Mouse (Mus musculus): Measurements from ENCODE around the gene Irf2bp1. TPM values are rescaled to one million over a fixed set of nuclear protein-coding genes. Genes with fewer than 3 reads are reported as not detected.

The Irf2bp1 gene
- 38.3 and 39.8 TPM in 2 replicates for polyA plus RNA-seq (2012; rRNA removed)

GRCm38 (mm10) chr7:19003902-19004630, at the start of gene Irf2bp1:
Gene Irf2bp1, plus strand, starts transcription at chr7:19004044.

GRCm38 (mm10) chr7:18987100-18987499, 16.7 kb upstream of the Irf2bp1 start, which contains the start of gene Nanos2:
Gene Nanos2, plus strand, starts transcription at chr7:18987400.

GRCm38 (mm10) chr7:18990601-18991295, 13.1 kb upstream of the Irf2bp1 start, which contains the start of gene Mypop:
Gene Mypop, plus strand, starts transcription at chr7:18991245.

GRCm38 (mm10) chr7:19023357-19023814, 19.5 kb downstream of the Irf2bp1 start, which contains the start of gene Foxa3:
Gene Foxa3, minus strand, starts transcription at chr7:19023538.

GRCm38 (mm10) chr7:19024096-19024506, 20.3 kb downstream of the Irf2bp1 start, which contains the start of gene Sympk:
Gene Sympk, plus strand, starts transcription at chr7:19024377.

GRCm38 (mm10) chr7:19054047-19054776, 50.4 kb downstream of the Irf2bp1 start, which contains the start of gene Rsph6a:
Gene Rsph6a, plus strand, starts transcription at chr7:19054690.

Other genes starting within 250 kb of the Irf2bp1 start
- gene Psg19, start 205.5 kb upstream of the Irf2bp1 start, polyA plus RNA-seq (2012; rRNA removed): 0.05 TPM in 1 of 2 replicates, not detected in the other
- gene Psg17, start 182.4 kb upstream of the Irf2bp1 start, polyA plus RNA-seq (2012; rRNA removed): 0.19 and 0.23 TPM in 2 replicates
- 1.3 and 1.4 TPM in 2 replicates for gene Mill2, start 164.1 kb upstream of the Irf2bp1 start, polyA plus RNA-seq (2012; rRNA removed)
- 26.6 and 31.5 TPM in 2 replicates for gene Pglyrp1, start 132.7 kb upstream of the Irf2bp1 start, polyA plus RNA-seq (2012; rRNA removed)
- 27.0 and 28.3 TPM in 2 replicates for gene Ccdc61, start 93.6 kb upstream of the Irf2bp1 start, polyA plus RNA-seq (2012; rRNA removed)
- gene Nova2, start 78.2 kb upstream of the Irf2bp1 start, polyA plus RNA-seq (2012; rRNA removed): 20.2 and 29.7 TPM in 2 replicates
- gene Nanos2, start 16.6 kb upstream of the Irf2bp1 start, polyA plus RNA-seq (2012; rRNA removed): 2.3 TPM in 2 replicates
- gene Mypop, start 12.8 kb upstream of the Irf2bp1 start, polyA plus RNA-seq (2012; rRNA removed): 14.5 and 16.5 TPM in 2 replicates
- not detected in 2 replicates for gene Foxa3, start 19.5 kb downstream of the Irf2bp1 start, polyA plus RNA-seq (2012; rRNA removed)
- gene Sympk, start 20.3 kb downstream of the Irf2bp1 start, polyA plus RNA-seq (2012; rRNA removed): 66.8 and 73.9 TPM in 2 replicates
- gene Rsph6a, start 50.6 kb downstream of the Irf2bp1 start, polyA plus RNA-seq (2012; rRNA removed): 0.23 and 0.32 TPM in 2 replicates
- 168 and 184 TPM in 2 replicates for gene Dmwd, start 72.2 kb downstream of the Irf2bp1 start, polyA plus RNA-seq (2012; rRNA removed)
- 48.3 and 55.8 TPM in 2 replicates for gene Dmpk, start 79.8 kb downstream of the Irf2bp1 start, polyA plus RNA-seq (2012; rRNA removed)
- 6.8 and 9.3 TPM in 2 replicates for gene Six5, start 90.5 kb downstream of the Irf2bp1 start, polyA plus RNA-seq (2012; rRNA removed)
- 14.5 and 14.6 TPM in 2 replicates for gene Gm4969, start 114.3 kb downstream of the Irf2bp1 start, polyA plus RNA-seq (2012; rRNA removed)
- 11.2 and 12.5 TPM in 2 replicates for gene Fbxo46, start 115.8 kb downstream of the Irf2bp1 start, polyA plus RNA-seq (2012; rRNA removed)
- 16.8 and 18.3 TPM in 2 replicates for gene Qpctl, start 145.2 kb downstream of the Irf2bp1 start, polyA plus RNA-seq (2012; rRNA removed)
- 151 and 178 TPM in 2 replicates for gene Snrpd2, start 145.7 kb downstream of the Irf2bp1 start, polyA plus RNA-seq (2012; rRNA removed)
- 41.3 and 55.6 TPM in 2 replicates for gene Gipr, start 162.1 kb downstream of the Irf2bp1 start, polyA plus RNA-seq (2012; rRNA removed)
- 65.5 and 68.9 TPM in 2 replicates for gene Eml2, start 172.4 kb downstream of the Irf2bp1 start, polyA plus RNA-seq (2012; rRNA removed)
- 6.0 and 6.8 TPM in 2 replicates for gene Gpr4, start 208.5 kb downstream of the Irf2bp1 start, polyA plus RNA-seq (2012; rRNA removed)
- gene Opa3, start 224.3 kb downstream of the Irf2bp1 start, polyA plus RNA-seq (2012; rRNA removed): 25.6 and 26.6 TPM in 2 replicates